Mouse (Mus musculus) heart, postnatal 14 days (tissue): ENCODE data around the gene Borcs7. TPM values are rescaled to one million over a fixed set of nuclear protein-coding genes. Genes with fewer than 3 reads are reported as not detected.

Experiments used
- DNase-seq, 2 experiments: peaks; one replicate each; pipeline ENCODE4 v3.0.0; 2021 to 2022
- intact Hi-C: fragments of 180-260 bp; cut with DNase I; formaldehyde crosslinking; loops from one replicate; pipeline ENCODE4 v1.15.1; 2025
- total RNA-seq, 2 experiments: library from RNA; stranded (reverse); gene quantifications; 2 replicates each; pipeline ENCODE4 v1.2.3; 2021

Borcs7 gene
- total RNA-seq, 2 experiments from 2014 or later = 8.7 to 9.6 TPM

DNA sequence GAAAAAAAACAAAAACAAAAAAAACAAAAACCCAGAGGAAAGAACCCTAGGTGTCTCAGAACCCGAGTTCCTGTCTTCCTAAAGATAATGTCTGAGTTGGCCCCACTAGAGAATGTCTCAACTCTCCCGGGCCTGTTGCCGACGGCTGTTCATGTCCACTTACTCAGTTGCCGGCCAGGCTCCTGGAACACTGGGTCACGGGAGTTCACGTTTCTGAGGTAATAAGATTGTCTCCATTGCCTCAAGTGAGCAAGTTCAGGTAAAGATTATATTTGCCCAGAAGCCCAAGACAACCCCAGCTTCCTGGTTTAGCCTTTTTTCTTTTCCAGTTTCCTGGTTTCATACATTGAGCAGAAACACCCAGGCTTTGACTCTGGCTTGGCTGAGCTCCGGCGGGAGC, 30.9 kb upstream of the Borcs7 start:
- intact Hi-C loops = no loop called here
- DNase-seq = no peak

DNA sequence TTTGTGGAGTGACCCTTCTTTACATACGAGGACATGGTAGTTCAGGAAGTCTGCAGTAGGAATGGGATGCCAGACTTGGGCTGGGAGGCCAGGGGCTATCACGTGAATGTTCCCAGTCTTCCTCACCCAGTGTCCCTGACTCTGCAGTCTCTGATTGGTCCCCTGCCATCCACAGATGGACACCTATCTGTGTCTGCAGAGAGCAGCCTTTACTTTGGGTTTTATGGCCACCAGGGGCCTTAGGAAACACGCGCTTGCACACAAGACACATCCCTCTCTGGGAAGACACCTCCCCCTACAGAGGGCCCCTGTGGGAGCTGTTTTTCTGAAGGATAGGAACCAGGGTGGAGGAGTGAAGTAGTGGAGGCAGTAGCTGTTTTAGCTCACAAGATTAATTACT, 28.2 kb upstream of the Borcs7 start:
- intact Hi-C loops = no loop called here
- no peak for DNase-seq

DNA sequence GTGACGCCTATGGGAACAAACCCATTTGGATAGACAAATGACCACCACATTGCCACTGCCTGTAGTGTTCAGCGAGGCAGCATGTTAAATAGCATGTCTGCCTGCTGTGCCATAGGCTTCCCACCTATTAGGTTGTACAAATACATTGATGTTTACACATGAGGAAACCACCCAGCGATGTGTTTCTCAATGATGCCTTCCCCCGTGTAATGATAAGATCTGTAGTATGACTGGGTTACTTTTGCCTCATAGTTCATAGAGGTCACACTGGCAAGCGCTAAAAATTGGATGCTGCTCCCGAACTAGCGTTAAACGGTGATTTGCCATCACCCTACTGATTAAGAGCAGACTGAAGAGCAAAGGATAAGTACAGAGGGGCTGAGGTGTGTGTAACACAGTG, 27.5 kb upstream of the Borcs7 start:
- intact Hi-C loops = no loop called here
- DNase-seq = no peak

DNA sequence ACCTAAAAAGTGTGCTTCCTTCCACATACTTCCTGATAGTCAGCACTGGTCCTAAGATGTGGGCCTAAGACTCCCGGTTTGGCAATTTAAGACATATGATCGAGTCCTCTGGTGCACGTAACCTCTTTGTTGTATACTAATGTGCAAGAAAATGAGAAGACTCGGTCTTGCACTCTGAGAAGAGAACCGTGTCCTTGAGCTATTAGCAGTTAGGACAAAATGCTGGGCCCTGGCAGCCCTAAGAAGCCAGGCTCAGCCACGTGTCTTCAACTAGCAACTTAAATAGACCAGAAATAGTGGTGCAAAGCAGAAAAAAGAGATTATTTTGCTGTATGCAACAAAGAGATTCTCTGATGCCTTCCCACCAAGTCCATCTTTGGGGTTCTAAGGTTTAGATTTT, 26.9 kb upstream of the Borcs7 start:
- intact Hi-C loops = no loop called here
- no peak for DNase-seq

DNA sequence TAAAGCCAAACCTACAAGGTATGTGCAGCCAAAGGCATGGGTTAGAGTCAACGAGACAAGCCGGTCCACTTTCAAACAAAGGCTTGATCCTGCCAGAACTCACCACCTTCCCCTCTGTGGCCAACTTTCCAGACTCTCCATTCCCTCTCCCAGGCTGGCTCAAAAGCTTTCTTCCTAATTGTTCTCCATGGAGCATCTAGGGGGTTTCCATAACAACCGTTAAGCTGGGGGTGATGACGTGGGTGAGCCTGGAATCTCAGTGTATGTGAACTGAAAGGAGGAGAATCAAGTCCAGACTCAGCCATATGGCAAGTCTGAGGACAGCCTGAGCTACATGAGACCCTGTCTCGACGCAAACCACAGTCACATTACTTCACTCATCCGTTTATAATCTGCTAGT, 24.2 kb upstream of the Borcs7 start:
- intact Hi-C loops = no loop called here
- no peak for DNase-seq

DNA sequence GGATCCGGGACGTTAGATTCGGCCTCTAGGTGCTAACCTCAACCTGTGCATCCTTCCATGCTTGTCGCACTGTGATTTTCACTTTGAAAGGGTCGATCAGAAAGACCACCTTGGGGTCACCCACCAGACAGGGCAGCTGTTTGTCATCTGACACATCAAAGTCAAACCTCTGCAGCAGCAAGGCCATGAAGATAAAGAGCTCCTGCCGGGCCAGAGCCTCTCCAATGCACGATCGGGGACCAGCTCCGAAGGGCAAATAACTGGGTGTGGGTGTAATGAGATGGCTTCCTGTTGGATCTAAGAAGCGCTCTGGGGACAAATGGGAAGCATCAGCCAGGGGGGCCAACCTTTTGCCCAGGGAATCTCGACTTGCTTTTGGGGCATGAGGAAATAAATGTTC, 22.4 kb upstream of the Borcs7 start:
- DNase-seq = no peak
- intact Hi-C loops = no loop called here

DNA sequence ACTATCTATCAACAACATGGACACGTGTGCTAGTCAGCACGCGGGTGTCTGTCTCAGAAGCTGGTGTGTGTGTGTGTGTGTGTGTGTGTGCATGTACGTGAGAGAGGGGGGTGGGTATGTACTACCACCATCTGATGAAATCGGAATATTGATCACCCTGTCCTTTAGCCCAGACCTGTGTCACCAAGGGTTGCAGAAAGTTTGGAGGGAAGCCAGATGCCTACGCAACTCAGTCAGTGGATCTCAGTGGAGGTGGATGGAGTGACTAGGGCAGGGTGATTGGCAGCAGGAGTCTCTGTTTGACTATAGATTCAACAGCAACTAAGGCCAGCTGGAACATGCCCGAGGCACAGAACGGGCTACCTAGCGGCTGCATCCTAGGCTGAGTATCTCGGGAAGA, 21.4 kb upstream of the Borcs7 start:
- intact Hi-C loops = no loop called here
- no peak for DNase-seq

DNA sequence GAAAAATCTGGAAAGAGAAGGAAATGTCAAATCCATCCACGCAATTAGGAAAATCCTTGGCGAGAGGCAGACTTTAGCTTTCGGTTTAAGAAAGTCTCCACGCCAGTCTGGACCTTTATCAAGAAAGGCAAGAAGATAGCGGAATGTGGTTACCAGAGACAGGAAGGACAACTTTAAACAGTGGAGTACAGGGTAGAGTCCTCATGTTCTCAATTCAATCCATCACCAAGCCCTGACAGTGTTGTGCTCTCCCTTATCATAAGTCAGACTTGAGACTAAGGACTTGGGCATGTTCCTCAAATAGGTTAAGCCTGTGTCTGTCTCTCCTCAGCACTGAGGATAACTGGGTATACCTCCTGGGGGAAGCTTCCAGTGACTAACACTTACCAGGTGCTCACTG, 19.9 kb upstream of the Borcs7 start:
- no peak for DNase-seq
- intact Hi-C loops = loop anchor here (1.0 to 10.0 kb wide), 4 partner anchors 70 to 375 kb away; no protein-coding TSS in a partner anchor

DNA sequence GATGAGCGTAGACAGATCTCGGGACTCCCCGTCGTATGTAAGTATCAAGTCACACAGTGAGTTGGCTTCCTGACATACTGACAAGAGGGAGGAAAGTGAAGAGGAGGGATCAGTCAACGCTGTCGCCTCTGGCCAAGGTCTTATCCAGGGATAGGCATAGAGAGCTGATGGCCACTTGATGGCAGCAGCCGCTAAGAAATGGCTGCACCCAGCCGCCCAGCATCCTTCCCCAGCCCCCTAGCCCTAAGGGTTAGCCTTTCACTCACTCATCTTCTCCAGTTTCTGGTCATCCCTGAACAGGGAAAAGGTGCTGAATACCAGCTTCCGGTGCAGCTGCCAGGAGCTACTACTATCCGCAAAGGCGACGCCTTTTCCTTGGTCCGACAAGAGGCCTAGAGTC, 19.0 kb upstream of the Borcs7 start:
- intact Hi-C loops = loop anchor here (1.0 to 10.0 kb wide), 4 partner anchors 70 to 374 kb away; no protein-coding TSS in a partner anchor
- peak; percentile 74 to 83 for DNase-seq

DNA sequence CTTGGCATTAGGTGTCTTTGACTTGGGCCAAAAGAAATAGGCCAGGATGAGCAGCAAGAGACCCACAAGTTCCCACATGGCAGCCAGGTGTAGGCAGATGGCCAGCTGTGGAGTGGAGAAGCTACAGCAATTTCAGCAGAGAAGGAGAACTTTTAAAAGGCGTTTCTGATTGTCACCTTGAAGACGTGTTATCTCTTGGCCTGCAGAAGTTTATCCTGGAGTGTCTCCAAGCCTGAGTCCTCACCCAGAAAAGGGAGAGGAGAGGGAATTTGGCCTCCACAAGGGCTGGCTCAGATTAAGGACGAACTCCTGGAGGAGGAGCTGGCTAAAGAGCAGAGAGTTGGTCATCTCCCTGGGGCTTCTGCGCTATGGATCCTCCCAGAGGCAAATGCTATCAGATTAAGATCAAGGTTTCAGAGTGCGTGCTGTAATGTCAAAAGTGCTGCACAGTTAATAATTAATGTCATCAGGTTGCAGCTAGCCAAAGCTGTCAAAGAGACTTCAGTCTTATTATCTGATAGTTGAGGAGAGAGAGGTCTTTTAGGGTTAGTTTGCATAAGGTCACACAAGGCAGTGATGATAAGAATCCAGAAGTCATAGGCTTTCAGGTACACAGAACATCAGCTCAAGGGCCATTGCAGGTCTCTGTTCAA, 16.8 kb upstream of the Borcs7 start, which contains the start of gene Cyp17a1:
Gene Cyp17a1, minus strand, starts transcription at position 407 of the 653 bp plus-strand sequence.
- DNase-seq = no peak
- intact Hi-C loops = loop anchor here (10.0 kb wide), 2 partner anchors 322 to 372 kb away; no protein-coding TSS in a partner anchor

DNA sequence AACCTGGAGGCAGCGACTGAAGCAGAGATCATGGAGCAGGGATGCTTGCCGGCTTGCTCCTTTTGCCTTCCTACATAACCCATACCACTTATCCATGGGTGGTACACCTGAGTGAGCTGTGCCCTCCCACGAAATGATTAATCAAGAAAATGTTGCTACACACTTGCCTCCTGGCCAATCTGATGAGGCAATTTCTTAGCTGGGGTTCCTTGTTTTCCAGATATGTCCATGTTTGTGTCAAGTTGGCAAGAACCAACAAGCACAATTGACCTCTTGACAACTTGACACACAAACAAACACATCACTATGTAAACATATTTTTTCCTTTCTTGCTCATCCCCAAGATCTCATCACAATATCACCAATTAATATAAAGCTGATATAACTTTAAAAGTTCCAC, 14.1 kb upstream of the Borcs7 start:
- intact Hi-C loops = loop anchor here (10.0 kb wide), 2 partner anchors 319 to 369 kb away; no protein-coding TSS in a partner anchor

DNA sequence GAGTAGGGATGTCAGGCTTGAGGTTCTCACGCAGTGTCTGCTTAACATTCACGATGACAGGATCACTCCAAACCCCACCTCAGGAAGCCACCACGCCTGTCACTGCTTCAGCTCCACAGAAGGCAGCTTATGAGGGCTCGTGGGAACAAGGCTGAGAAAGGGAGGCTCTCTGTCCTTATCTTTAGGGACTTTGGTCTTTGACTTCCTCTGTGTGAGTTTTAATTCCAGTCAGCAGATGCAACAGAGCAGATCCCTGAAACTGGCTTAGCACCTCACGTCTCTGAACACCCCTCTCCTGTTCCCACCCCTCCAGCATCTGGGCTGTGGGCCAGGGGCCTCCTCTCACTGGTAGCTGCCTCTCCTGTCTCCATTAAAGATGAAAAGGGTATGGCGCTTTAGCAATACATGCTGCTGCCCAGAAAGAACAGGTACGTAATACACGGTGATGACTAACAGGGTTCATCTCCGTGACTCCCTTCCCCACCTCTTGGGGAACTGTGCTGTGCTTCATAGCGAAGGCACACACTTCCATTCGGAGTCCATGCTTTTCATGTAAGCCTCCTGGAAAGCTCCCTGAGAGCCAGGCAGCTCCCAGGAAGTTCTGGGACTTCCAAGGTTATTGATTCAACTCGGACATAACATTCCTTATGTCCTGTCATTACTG, 9.9 kb upstream of the Borcs7 start:
- intact Hi-C loops = loop anchor here (10.0 kb wide), 2 partner anchors 315 to 365 kb away; no protein-coding TSS in a partner anchor
- no peak for DNase-seq

More for the DNA sequence above, 14.1 kb upstream of the Borcs7 start:
- no peak for DNase-seq

DNA sequence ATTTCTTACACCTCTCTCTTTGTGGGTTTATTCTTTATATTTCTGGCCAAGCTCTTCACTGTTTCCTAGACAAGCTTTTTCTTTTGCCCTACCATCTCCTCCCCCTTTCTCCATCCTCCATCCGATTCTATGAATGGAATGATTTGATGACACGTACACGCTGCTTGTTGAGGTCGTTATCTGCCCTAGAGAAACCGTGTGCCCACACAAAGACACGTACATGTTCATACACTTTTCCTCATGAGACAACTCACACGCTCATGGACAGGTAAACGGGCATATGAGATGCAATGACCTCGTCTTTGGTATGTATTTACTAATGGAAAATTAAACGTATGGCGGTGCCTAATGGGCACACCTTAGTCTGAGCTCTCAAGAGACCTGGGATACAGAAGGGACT, 681 bp downstream of the Borcs7 start:
- no peak for DNase-seq
- intact Hi-C loops = loop anchor here (2.0 kb wide), 1 partner anchor 16 kb away; the partner anchor contains the start of gene As3mt

DNA sequence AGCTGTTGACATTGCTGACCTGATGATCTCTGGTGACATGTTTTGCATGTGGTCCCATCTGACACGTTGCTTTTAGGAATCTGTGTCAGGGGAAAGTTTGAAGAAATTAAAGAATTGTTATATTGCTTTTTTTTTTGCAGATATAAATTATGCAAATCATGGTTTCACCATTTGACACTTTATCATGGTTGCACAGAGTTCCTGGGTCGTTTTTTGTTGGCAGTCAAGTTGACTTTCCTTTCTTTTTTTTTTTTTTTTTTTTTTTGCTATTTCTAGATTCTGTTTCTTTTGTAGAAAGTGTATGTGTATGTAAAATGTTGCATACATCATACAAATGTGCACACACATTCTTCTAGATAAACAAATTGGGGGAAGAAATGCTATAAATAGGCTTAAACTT, 1.4 kb downstream of the Borcs7 start:
- intact Hi-C loops = loop anchor here (2.0 kb wide), 1 partner anchor 16 kb away; the partner anchor contains the start of gene As3mt
- no peak for DNase-seq

DNA sequence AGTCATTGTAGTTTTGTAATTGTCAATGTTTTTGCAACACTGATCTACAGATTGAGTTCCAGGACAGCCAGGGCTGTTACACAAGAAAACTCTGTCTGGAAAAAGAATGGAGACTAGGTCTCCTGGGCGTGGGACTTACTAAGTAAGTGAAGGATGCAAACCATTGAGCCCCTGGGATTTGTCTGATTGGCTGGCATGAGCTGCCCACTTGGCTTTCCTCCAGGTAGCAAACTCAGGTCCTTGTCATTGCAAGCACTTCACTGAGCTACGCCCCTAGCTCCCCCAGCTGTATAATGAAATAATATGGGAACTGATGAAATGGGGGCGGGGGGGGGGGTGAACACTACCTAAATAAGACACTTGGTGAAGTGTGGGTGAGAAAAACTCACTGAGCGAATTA, 3.4 kb downstream of the Borcs7 start:
- no peak for DNase-seq
- intact Hi-C loops = no loop called here

DNA sequence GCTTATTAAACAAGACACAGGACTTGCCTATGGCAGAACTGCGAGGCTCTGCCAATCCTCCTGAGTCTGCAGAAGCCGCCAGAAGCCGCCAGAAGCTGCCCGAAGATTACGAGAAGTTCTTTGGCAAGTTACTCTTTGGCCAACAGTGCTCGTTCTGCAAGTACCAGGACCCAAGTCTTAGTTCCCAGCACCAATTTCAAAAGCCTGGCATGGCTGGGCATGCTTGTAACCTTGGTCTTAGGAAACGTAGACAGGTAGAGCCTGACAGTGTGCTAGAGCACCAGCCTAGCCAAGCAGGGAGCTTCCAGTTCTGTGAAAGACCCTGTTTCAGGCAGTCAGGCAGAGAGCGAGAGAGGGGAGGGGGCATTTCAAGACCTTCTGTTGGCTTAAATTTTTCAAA, 6.8 kb downstream of the Borcs7 start:
- intact Hi-C loops = no loop called here
- DNase-seq = no peak

DNA sequence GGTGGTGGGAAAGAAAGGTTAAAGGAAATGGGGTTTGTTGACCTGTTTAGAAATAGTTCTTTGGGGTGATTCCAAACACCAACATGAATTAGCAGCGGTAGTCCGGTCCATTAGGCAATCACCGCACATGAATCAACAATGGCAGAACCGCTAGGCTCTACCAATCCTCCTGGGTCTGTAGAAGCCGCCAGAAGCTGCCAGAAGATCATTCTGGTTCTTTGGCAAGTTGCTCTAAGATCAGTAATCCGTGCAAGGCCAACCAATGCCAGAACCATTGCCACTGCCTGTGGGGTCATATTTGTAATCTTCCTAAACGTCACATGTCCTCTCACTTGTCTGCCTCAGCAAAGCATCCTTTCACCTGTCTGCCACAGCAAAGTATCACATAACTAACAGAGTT, 7.2 kb downstream of the Borcs7 start:
- intact Hi-C loops = no loop called here
- no peak for DNase-seq

DNA sequence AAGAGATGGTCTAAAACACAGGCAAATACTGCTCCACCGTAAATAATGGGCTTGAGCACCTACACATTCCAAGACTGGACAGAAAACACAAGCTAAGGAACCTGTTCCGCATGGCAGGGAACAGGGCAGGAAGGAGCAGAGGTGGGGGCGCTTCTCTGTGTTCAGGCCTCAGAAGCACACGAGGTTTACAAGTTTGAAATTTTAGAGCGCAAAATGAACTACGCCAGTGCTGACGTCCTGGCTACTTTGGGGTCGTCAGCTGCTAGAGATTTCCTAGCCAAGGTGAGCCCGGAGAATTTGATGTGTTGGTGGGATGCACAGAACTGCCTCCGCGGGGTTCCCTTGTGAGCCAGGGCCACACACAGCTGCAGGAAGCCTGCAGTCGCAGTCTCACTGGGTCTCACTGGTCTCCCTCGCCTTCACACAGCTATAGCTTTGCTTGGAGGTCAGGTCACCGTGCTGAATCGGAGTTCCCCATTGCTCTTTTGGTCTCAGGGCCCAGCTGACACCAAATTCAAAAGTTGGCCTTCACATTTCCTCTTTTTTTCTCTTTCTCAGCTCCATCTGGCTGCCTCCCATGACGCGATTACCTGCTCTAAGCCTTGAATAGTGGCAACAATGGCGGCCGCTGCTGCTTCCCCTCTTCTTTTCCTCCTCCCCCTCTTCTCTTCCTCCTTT, 8.3 kb downstream of the Borcs7 start:
- no peak for DNase-seq
- intact Hi-C loops = no loop called here

DNA sequence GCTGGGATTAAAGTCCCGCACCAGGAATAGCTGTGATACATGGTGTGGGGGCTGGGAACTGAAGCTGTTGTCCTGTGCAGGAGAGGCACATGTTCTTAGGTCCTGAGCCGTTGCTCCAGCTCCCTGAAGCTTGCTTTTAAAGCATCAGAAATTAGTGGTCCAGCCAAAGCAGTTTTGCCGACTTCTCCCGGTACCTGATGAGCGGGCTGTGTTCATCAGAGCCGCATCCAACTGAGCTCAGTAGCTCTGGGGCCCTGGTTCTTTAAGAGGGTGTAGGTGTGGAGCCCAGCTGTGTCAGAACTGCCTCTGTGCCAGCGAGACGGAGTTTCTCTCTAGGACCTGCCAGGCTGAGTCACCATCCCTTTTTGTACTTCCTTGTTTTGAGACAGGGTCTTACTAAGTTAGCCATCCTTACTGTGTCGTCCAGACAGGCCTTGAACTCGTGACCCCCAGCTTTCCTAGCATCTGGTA, 9.3 kb downstream of the Borcs7 start:
- intact Hi-C loops = no loop called here
- DNase-seq = no peak

DNA sequence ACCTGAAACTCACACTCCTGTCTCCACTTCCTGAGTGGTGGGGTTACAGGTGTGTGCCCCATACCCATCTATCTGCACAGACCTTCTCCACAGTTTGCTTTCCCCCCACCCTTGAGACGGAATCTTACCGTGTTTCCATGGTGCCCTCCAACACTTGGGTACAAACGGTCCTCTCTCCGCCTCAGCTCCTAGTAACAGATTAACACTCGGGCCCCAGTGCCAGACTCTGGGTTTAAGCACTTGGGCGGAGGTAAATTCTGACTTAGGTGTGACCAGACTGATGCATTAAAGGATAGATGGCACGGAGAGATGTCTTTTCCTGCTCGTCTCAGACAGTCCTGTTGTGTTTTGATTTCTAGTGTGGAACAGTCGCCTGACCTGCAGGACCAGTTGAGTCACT, 11.4 kb downstream of the Borcs7 start:
- DNase-seq = no peak
- intact Hi-C loops = no loop called here
